In genomic region chr2:29666589-29666988, GRCm38 (mm10) we compare ENCODE assay signal across 7 mouse cellular contexts. TPM values are rescaled to one million over a fixed set of nuclear protein-coding genes. Genes with fewer than 3 reads are reported as not detected.
DNase-seq lines count a peak whose midpoint lies in the region; ATAC-seq and TF ChIP-seq lines count a peak whose summit lies in the region.

No protein-coding gene starts in this region.

- no peak overlapping the region for H3K9ac ChIP-seq in MEL (ENCODE audit: control insufficient read depth, low read depth, low read length, poor library complexity, severe bottlenecking)
- no peak overlapping the region for H3K9ac ChIP-seq in forebrain, postnatal 0 days
- H3K9ac ChIP-seq in intestine, embryonic 15.5 days = no peak overlapping the region

- TF ChIP-seq RAD21 in MEL (IDR thresholded peaks at IDR 0.05; ENCODE audit: low read depth, low read length) = no peak

- H3K79me2 ChIP-seq in MEL (ENCODE audit: control insufficient read depth, insufficient read depth, low read length, poor library complexity) = peaks cover 12% of the 10 kb centered on the region; the same call in 1 of the 2 replicates

- H3K27ac ChIP-seq in MEL (ENCODE audit: control insufficient read depth, low read depth, low read length) = no peak overlapping the region
- H3K27ac ChIP-seq in forebrain, postnatal 0 days (ENCODE audit: low read depth, low read length) = no peak overlapping the region
- H3K27ac ChIP-seq in intestine, embryonic 15.5 days = no peak overlapping the region

- no peak for TF ChIP-seq POLR2A in MEL (IDR thresholded peaks at IDR 0.05; ENCODE audit: control insufficient read depth in 1 of 2, insufficient read depth in 1 of 2, low read depth in 1 of 2, low read length in 2 of 2, poor library complexity in 1 of 2)
- TF ChIP-seq POLR2A in lung, adult 2 months (IDR thresholded peaks at IDR 0.05; ENCODE audit: borderline replicate concordance, extremely low read depth, low read depth, low read length) = no peak

- peaks cover 35 to 37% of the 10 kb centered on the region in 2 experiments for H3K4me1 ChIP-seq in MEL (ENCODE audit: control insufficient read depth in 1 of 2, insufficient read depth in 2 of 2, low read length in 2 of 2)
- H3K4me1 ChIP-seq in forebrain, postnatal 0 days (ENCODE audit: insufficient read depth) = peaks cover 19% of the 10 kb centered on the region
- H3K4me1 ChIP-seq in intestine, embryonic 15.5 days (replicated peaks) = peaks cover 44% of the 10 kb centered on the region
- peaks cover 33% of the 10 kb centered on the region for H3K4me1 ChIP-seq in lung, adult 2 months (ENCODE audit: control insufficient read depth, insufficient read depth, low read length)

- H3K9me3 ChIP-seq in MEL (replicated peaks; ENCODE audit: insufficient read depth, low read length) = no peaks in the 10 kb centered on the region
- no peaks in the 10 kb centered on the region for H3K9me3 ChIP-seq in forebrain, postnatal 0 days (ENCODE audit: low read length)
- no peaks in the 10 kb centered on the region for H3K9me3 ChIP-seq in intestine, embryonic 15.5 days

- ATAC-seq in forebrain, postnatal 0 days = peak; percentile 36; the same call in 1 of the 2 replicates
- peak; percentile 53; the same call in 1 of the 2 replicates for ATAC-seq in intestine, embryonic 15.5 days

- no peak for TF ChIP-seq CTCF in MEL (IDR thresholded peaks at IDR 0.05 in 2 of 3, conservative IDR thresholded peaks at IDR 0.05 in 1 of 3; ENCODE audit: control insufficient read depth in 1 of 3, insufficient read depth in 1 of 3, low read depth in 2 of 3, low read length in 3 of 3, poor library complexity in 1 of 3, severe bottlenecking in 1 of 3)
- TF ChIP-seq CTCF in forebrain, postnatal 0 days (IDR thresholded peaks at IDR 0.05; ENCODE audit: low read depth) = no peak
- no peak for TF ChIP-seq CTCF in lung, adult 2 months (IDR thresholded peaks at IDR 0.05; ENCODE audit: insufficient read depth, low read length)

- H3K27me3 ChIP-seq in MEL (ENCODE audit: control insufficient read depth in 1 of 2, insufficient read depth in 2 of 2, low read length in 2 of 2) = no peaks in the 10 kb centered on the region
- no peaks in the 10 kb centered on the region for H3K27me3 ChIP-seq in forebrain, postnatal 0 days (ENCODE audit: insufficient read depth, low read length)
- no peaks in the 10 kb centered on the region for H3K27me3 ChIP-seq in intestine, embryonic 15.5 days (replicated peaks)

- H3K4me3 ChIP-seq in MEL (ENCODE audit: control insufficient read depth in 1 of 2, insufficient read depth in 1 of 2, low read depth in 2 of 2, low read length in 2 of 2) = no peak overlapping the region
- no peak overlapping the region for H3K4me3 ChIP-seq in forebrain, postnatal 0 days (ENCODE audit: low read depth, low read length)
- H3K4me3 ChIP-seq in intestine, embryonic 15.5 days (replicated peaks) = no peak overlapping the region
- no peak overlapping the region for H3K4me3 ChIP-seq in lung, adult 2 months (replicated peaks; ENCODE audit: extremely low read depth, low read depth, low read length)

- peak; percentile 70 for DNase-seq in CD4-positive, CD25-positive, alpha-beta regulatory T cell, adult 2 months (ENCODE audit: low read depth, low spot score)
- DNase-seq in MEL (ENCODE audit: low read depth, low spot score) = peak; percentile 26
- peak; percentile 34 for DNase-seq in forebrain, postnatal 0 days
- DNase-seq in lung, adult 2 months = peak; percentile 64
- DNase-seq in yolk sac, embryonic 10.5 days (ENCODE audit: low spot score) = peak; percentile 40
- DNase-seq in c-Kit-positive CD71-positive TER-119-positive erythroid progenitor cells, embryonic 14.5 days (ENCODE audit: low spot score) = no peak

- WGBS in forebrain, postnatal 0 days = 19% methylated on average over 7 of the region's 7 CpGs
- 6% methylated on average over 7 of the region's 7 CpGs for WGBS in intestine, embryonic 15.5 days
- WGBS in lung, adult 2 months = 13% methylated on average over 7 of the region's 7 CpGs

- TF ChIP-seq EP300 in MEL (IDR thresholded peaks at IDR 0.05; ENCODE audit: low read depth in 1 of 2, low read length in 2 of 2) = no peak

- peaks cover 0 to 30% of the 10 kb centered on the region in 2 experiments; a peak in 3 of 4 replicates for H3K36me3 ChIP-seq in MEL (ENCODE audit: control insufficient read depth in 1 of 2, insufficient read depth in 2 of 2, low read length in 2 of 2)
- no peaks in the 10 kb centered on the region for H3K36me3 ChIP-seq in forebrain, postnatal 0 days (ENCODE audit: insufficient read depth)
- no peaks in the 10 kb centered on the region for H3K36me3 ChIP-seq in intestine, embryonic 15.5 days

- no peak overlapping the region for H3K4me2 ChIP-seq in forebrain, postnatal 0 days (ENCODE audit: low read depth)
- H3K4me2 ChIP-seq in intestine, embryonic 15.5 days (replicated peaks) = no peak overlapping the region

TF ChIP-seq in MEL, 35 proteins besides CTCF, POLR2A, EP300 and RAD21:
- no peak for TF ChIP-seq MAX (IDR thresholded peaks at IDR 0.05; ENCODE audit: low read length)
- no peak for TF ChIP-seq SMC3 (IDR thresholded peaks at IDR 0.05; ENCODE audit: low read depth, low read length)
- TF ChIP-seq TAL1 (IDR thresholded peaks at IDR 0.05; ENCODE audit: low read length) = peak; percentile 25; the same call in 1 of the 2 replicates

RNA-seq across cellular contexts. Expression of gene Rapgef1, which starts 47.1 kb away (rescaled TPM):
- 69.7 and 77.0 TPM in 2 replicates for total RNA-seq in MEL (2012; rRNA removed)
- 10 to 100 TPM; 57.2 to 88.3 TPM for polyA plus RNA-seq in MEL (2012; ENCODE audit: insufficient read depth in 1 of 2, insufficient read length in 2 of 2, low read depth in 1 of 2, low replicate concordance in 2 of 2, missing spikeins in 1 of 2)
- total RNA-seq in forebrain, postnatal 0 days (2014; rRNA removed) = 81.9 and 99.1 TPM in 2 replicates
- polyA plus RNA-seq in forebrain, postnatal 0 days (2015; fragmentation: Nextera tagmentation; extraction: Ambion mirVana) = 17.9 and 19.4 TPM in 2 replicates
- 11.8 and 12.3 TPM in 2 replicates for polyA plus RNA-seq in intestine, embryonic 15.5 days (2015; fragmentation: Nextera tagmentation; extraction: Ambion mirVana)
- polyA plus RNA-seq in lung, adult 2 months (2012; rRNA removed) = 52.4 and 65.2 TPM in 2 replicates
